Mouse (Mus musculus) heart, embryonic 14.5 days (tissue): Measurements from ENCODE around the gene BC028528. TPM values are rescaled to one million over a fixed set of nuclear protein-coding genes. Genes with fewer than 3 reads are reported as not detected.
"Not testable (repeated sequence)": the region's sequence is repeated elsewhere in the genome, so short reads cannot be mapped to it uniquely, and the experiment has no call there.

ENCODE experiments used
- ATAC-seq: fragments of 200-750 bp; cut with Nextera tagmentation; 2 replicates; pipeline ENCODE4 v1.8.0; 2017; ENCODE audit warnings: low read depth, moderate TSS enrichment; ENCODE audit not compliant: insufficient number of reproducible peaks, insufficient read depth, low FRiP score
- H3K27ac ChIP-seq, 2 experiments: fragments of 200-500 bp in 1 of 2; fragments of 300-500 bp in 1 of 2; sonication (generic) in 1 of 2; replicated peaks in 1 of 2; 2 replicates each; pipeline ENCODE4 v1.5.1; 2012 to 2014; ENCODE audit warnings: low read depth in 2 of 2, low read length in 2 of 2, control low read depth in 1 of 2, mild to moderate bottlenecking in 1 of 2, mixed read lengths in 1 of 2; ENCODE audit not compliant: control insufficient read depth in 1 of 2, insufficient read depth in 1 of 2
- H3K27me3 ChIP-seq: fragments of 300-500 bp; sonication (generic); 2 replicates; pipeline ENCODE4 v1.6.1; 2014; ENCODE audit warnings: mild to moderate bottlenecking, low read length, control low read depth; ENCODE audit not compliant: control insufficient read depth, insufficient read depth
- H3K36me3 ChIP-seq: fragments of 300-500 bp; sonication (generic); 2 replicates; pipeline ENCODE4 v1.6.1; 2014; ENCODE audit warnings: mild to moderate bottlenecking, control low read depth, low read length, mixed read lengths; ENCODE audit not compliant: control insufficient read depth, insufficient read depth
- H3K4me1 ChIP-seq, 2 experiments: fragments of 200-500 bp in 1 of 2; fragments of 300-500 bp in 1 of 2; sonication (generic) in 1 of 2; 2 replicates each; pipeline ENCODE4 v1.6.1; 2012 to 2014; ENCODE audit warnings: low read length in 2 of 2, control low read depth in 1 of 2, mixed read lengths in 1 of 2; ENCODE audit not compliant: control insufficient read depth in 2 of 2, insufficient read depth in 2 of 2
- H3K4me2 ChIP-seq: fragments of 300-500 bp; sonication (generic); 2 replicates; pipeline ENCODE4 v1.6.1; 2014; ENCODE audit warnings: mild to moderate bottlenecking, low read length
- H3K4me3 ChIP-seq, 2 experiments: fragments of 200-500 bp in 1 of 2; fragments of 300-500 bp in 1 of 2; sonication (generic) in 1 of 2; 2 replicates each; pipeline ENCODE4 v1.5.1; 2012 to 2014; ENCODE audit warnings: low read length in 2 of 2, mild to moderate bottlenecking in 2 of 2, control low read depth in 1 of 2, low read depth in 1 of 2, moderate library complexity in 1 of 2; ENCODE audit not compliant: control insufficient read depth in 1 of 2, insufficient read depth in 1 of 2
- H3K9ac ChIP-seq: fragments of 300-500 bp; sonication (generic); 2 replicates; pipeline ENCODE4 v1.6.1; 2014; ENCODE audit warnings: mild to moderate bottlenecking, low read length
- H3K9me3 ChIP-seq: fragments of 300-500 bp; sonication (generic); 2 replicates; pipeline ENCODE4 v1.6.1; 2016; ENCODE audit warnings: low read length, control low read depth; ENCODE audit not compliant: control insufficient read depth
- WGBS: fragments of 180-500 bp; shearing (Covaris S2); extraction: QIAGEN DNeasy Blood & Tissue Kit; methylation state at CpG from one replicate; pipeline ENCODE4 v1.1.7; 2014; 5-methylcytosine and 5-hydroxymethylcytosine counted together
- polyA plus RNA-seq: library from polyadenylated mRNA; unstranded; fragments of >200 nt; fragmentation: Nextera tagmentation; extraction: Ambion mirVana; gene quantifications from 2 replicates; pipeline ENCODE4 v1.2.1, GENCODE M21; 2014

BC028528 gene
- polyA plus RNA-seq, 1 experiment from 2014 or later, result 45.1 TPM

GRCm38 (mm10) chr3:95895501-95895900 is 3.7 kb upstream of the BC028528 start:
- Histone ChIP-seq H3K36me3 (peaks cover 25% of the 10 kb centered on the region), H3K4me2 (peak overlapping the region; percentile 83), H3K4me1 (peaks cover 14 to 28% of the 10 kb centered on the region in 2 experiments)
- not testable (repeated sequence) for H3K9me3 ChIP-seq, ATAC-seq, H3K9ac ChIP-seq, H3K4me3 ChIP-seq, H3K27me3 ChIP-seq, H3K27ac ChIP-seq
- 81% methylated on average over 7 of the region's 7 CpGs for WGBS

- ATAC-seq, result no peak
- Histone ChIP-seq H3K4me3 (peak overlapping the region; percentile 70 to 78), H3K9me3 (no peaks in the 10 kb centered on the region), H3K4me1 (peaks cover 17 to 32% of the 10 kb centered on the region in 2 experiments), H3K27ac (peak overlapping the region; percentile 87 to 93), H3K36me3 (peaks cover 25% of the 10 kb centered on the region), H3K9ac (peak overlapping the region; percentile 88), H3K4me2 (peak overlapping the region; percentile 83), H3K27me3 (no peaks in the 10 kb centered on the region)
- 6% methylated on average over 15 of the region's 16 CpGs for WGBS
Measured at GRCm38 (mm10) chr3:95894317-95895160, 2.7 kb upstream of the BC028528 start.

- not testable (repeated sequence) for H3K9me3 ChIP-seq, H3K27me3 ChIP-seq
- peak within 1 kb of the TSS; percentile 70 to 78 for H3K4me3 ChIP-seq
- peaks cover 26% of the 10 kb centered on the region for H3K36me3 ChIP-seq
- whole genome bisulfite sequencing, result 0% methylated on average over 25 of the region's 43 CpGs
- H3K4me1 ChIP-seq, result peaks cover 17 to 32% of the 10 kb centered on the region in 2 experiments
- peak within 1 kb of the TSS; percentile 83 for H3K4me2 ChIP-seq
- H3K27ac ChIP-seq, result peak within 1 kb of the TSS; percentile 91 to 93
- H3K9ac ChIP-seq, result peak within 1 kb of the TSS; percentile 88
- peak; percentile 92 for ATAC-seq
Measured at GRCm38 (mm10) chr3:95893606-95894316, 2.0 kb upstream of the BC028528 start, which contains the start of gene Aph1a. Gene Aph1a (plus strand): TSS chr3:95893969.

GRCm38 (mm10) chr3:95893126-95893525 is 1.3 kb upstream of the BC028528 start:
- H3K9me3 ChIP-seq, result no peaks in the 10 kb centered on the region
- peak overlapping the region; percentile 74 for H3K9ac ChIP-seq
- ATAC-seq, result no peak
- peak overlapping the region; percentile 47 to 70; a peak in 3 of 4 replicates for H3K4me3 ChIP-seq
- H3K4me1 ChIP-seq, result peaks cover 17 to 32% of the 10 kb centered on the region in 2 experiments
- WGBS, result 13% methylated on average over 7 of the region's 7 CpGs
- H3K4me2 ChIP-seq, result peak overlapping the region; percentile 77
- H3K27ac ChIP-seq, result peak overlapping the region; percentile 91
- H3K27me3 ChIP-seq, result no peaks in the 10 kb centered on the region
- H3K36me3 ChIP-seq, result peaks cover 26% of the 10 kb centered on the region

GRCm38 (mm10) chr3:95892066-95893052 is 554 bp upstream of the BC028528 start:
- Histone ChIP-seq H3K9ac (peak overlapping the region; percentile 69), H3K4me2 (peak overlapping the region; percentile 77), H3K27ac (peak overlapping the region; percentile 90 to 91), H3K27me3 (no peaks in the 10 kb centered on the region), H3K9me3 (no peaks in the 10 kb centered on the region), H3K36me3 (peaks cover 26% of the 10 kb centered on the region), H3K4me3 (peak overlapping the region; percentile 5 to 70; a peak in 3 of 4 replicates), H3K4me1 (peaks cover 17 to 32% of the 10 kb centered on the region in 2 experiments)
- WGBS, result 22% methylated on average over 11 of the region's 11 CpGs
- no peak for ATAC-seq

GRCm38 (mm10) chr3:95889664-95890063 is 2.1 kb downstream of the BC028528 start:
- peaks cover 14 to 26% of the 10 kb centered on the region in 2 experiments for H3K4me1 ChIP-seq
- H3K27me3 ChIP-seq, result no peaks in the 10 kb centered on the region
- H3K27ac ChIP-seq, result no peak overlapping the region
- H3K9ac ChIP-seq, result no peak overlapping the region
- H3K36me3 ChIP-seq, result peaks cover 31% of the 10 kb centered on the region
- ATAC-seq, result no peak
- WGBS, result 73% methylated on average over 3 of the region's 3 CpGs
- no peak overlapping the region for H3K4me2 ChIP-seq
- no peaks in the 10 kb centered on the region for H3K9me3 ChIP-seq
- no peak overlapping the region for H3K4me3 ChIP-seq

GRCm38 (mm10) chr3:95887596-95887995 is 4.2 kb downstream of the BC028528 start:
- peaks cover 13 to 21% of the 10 kb centered on the region in 2 experiments; a peak in 3 of 4 replicates for H3K4me1 ChIP-seq

More at GRCm38 (mm10) chr3:95887596-95887995, 4.2 kb downstream of the BC028528 start:
- Histone ChIP-seq H3K4me3 (no peak overlapping the region), H3K27ac (no peak overlapping the region), H3K9ac (no peak overlapping the region), H3K4me2 (no peak overlapping the region), H3K9me3 (no peaks in the 10 kb centered on the region), H3K36me3 (peaks cover 31% of the 10 kb centered on the region), H3K27me3 (no peaks in the 10 kb centered on the region)
- 70% methylated on average over 4 of the region's 4 CpGs for WGBS
- ATAC-seq, result no peak
